Mouse (Mus musculus) neural tube, embryonic 15.5 days (tissue): ENCODE measurements around the gene Ctnna3. TPM values are rescaled to one million over a fixed set of nuclear protein-coding genes. Genes with fewer than 3 reads are reported as not detected.
"Not testable (repeated sequence)": the region's sequence is repeated elsewhere in the genome, so short reads cannot be mapped to it uniquely, and the experiment has no call there.

Experiments used
- ATAC-seq: fragments of 200-750 bp; cut with Nextera tagmentation; 2 replicates; pipeline ENCODE4 v1.8.0; 2017; ENCODE audit warnings: mild to moderate bottlenecking, moderate TSS enrichment, moderate library complexity; ENCODE audit not compliant: low FRiP score
- H3K27ac ChIP-seq: fragments of 300-500 bp; sonication (generic); replicated peaks from 2 replicates; pipeline ENCODE4 v1.5.1; 2015; ENCODE audit warnings: mild to moderate bottlenecking, inconsistent platforms
- H3K27me3 ChIP-seq: fragments of 300-500 bp; sonication (generic); replicated peaks from 2 replicates; pipeline ENCODE4 v1.6.1; 2015; ENCODE audit warnings: inconsistent platforms
- H3K36me3 ChIP-seq: fragments of 300-500 bp; sonication (generic); 2 replicates; pipeline ENCODE4 v1.6.1; 2015; ENCODE audit warnings: inconsistent platforms
- H3K4me1 ChIP-seq: fragments of 300-500 bp; sonication (generic); 2 replicates; pipeline ENCODE4 v1.6.1; 2015; ENCODE audit warnings: inconsistent platforms
- H3K4me2 ChIP-seq: fragments of 300-500 bp; sonication (generic); 2 replicates; pipeline ENCODE4 v1.6.1; 2015; ENCODE audit warnings: inconsistent platforms, mild to moderate bottlenecking, moderate library complexity
- H3K4me3 ChIP-seq: fragments of 300-500 bp; sonication (generic); replicated peaks from 2 replicates; pipeline ENCODE4 v1.5.1; 2015; ENCODE audit warnings: mild to moderate bottlenecking, inconsistent platforms
- H3K9ac ChIP-seq: fragments of 300-500 bp; sonication (generic); replicated peaks from 2 replicates; pipeline ENCODE4 v1.6.1; 2015; ENCODE audit warnings: mild to moderate bottlenecking, inconsistent platforms
- H3K9me3 ChIP-seq: fragments of 300-500 bp; sonication (generic); replicated peaks from 2 replicates; pipeline ENCODE4 v1.6.1; 2016; ENCODE audit warnings: inconsistent platforms
- WGBS: fragments of 180-500 bp; shearing (Covaris S2); methylation state at CpG from one replicate; pipeline ENCODE4 v1.1.7; 2015; ENCODE audit warnings: mixed read lengths; 5-methylcytosine and 5-hydroxymethylcytosine counted together
- polyA plus RNA-seq: library from polyadenylated mRNA; unstranded; fragments of >200 nt; fragmentation: Nextera tagmentation; extraction: Ambion mirVana; gene quantifications from 2 replicates; pipeline ENCODE4 v1.2.1, GENCODE M21; 2015

The Ctnna3 gene
- polyA plus RNA-seq, 1 experiment from 2014 or later = 9.5 TPM

GRCm38 (mm10) chr10:64181696-64182095, 751.8 kb downstream of the Ctnna3 start:
- ATAC-seq = no peak

GRCm38 (mm10) chr10:64182731-64183130, 752.8 kb downstream of the Ctnna3 start:
- H3K9ac ChIP-seq = no peak overlapping the region
- H3K36me3 ChIP-seq = no peaks in the 10 kb centered on the region
- H3K4me1 ChIP-seq = no peaks in the 10 kb centered on the region
- no peak overlapping the region for H3K27ac ChIP-seq
- no peak overlapping the region for H3K4me2 ChIP-seq
- no peak for ATAC-seq
- no peaks in the 10 kb centered on the region for H3K27me3 ChIP-seq
- 87% methylated on average over 4 of the region's 4 CpGs for WGBS
- H3K9me3 ChIP-seq = no peaks in the 10 kb centered on the region
- H3K4me3 ChIP-seq = no peak overlapping the region

More at GRCm38 (mm10) chr10:64181696-64182095, 751.8 kb downstream of the Ctnna3 start:
- H3K27ac ChIP-seq = no peak overlapping the region
- H3K4me2 ChIP-seq = no peak overlapping the region
- WGBS = 91% methylated on average over 13 of the region's 13 CpGs
- H3K9me3 ChIP-seq = no peaks in the 10 kb centered on the region
- H3K4me1 ChIP-seq = no peaks in the 10 kb centered on the region
- H3K4me3 ChIP-seq = no peak overlapping the region
- H3K36me3 ChIP-seq = no peaks in the 10 kb centered on the region
- no peak overlapping the region for H3K9ac ChIP-seq
- no peaks in the 10 kb centered on the region for H3K27me3 ChIP-seq

- H3K4me2 ChIP-seq = no peak overlapping the region
- no peak overlapping the region for H3K27ac ChIP-seq
- no peak overlapping the region for H3K4me3 ChIP-seq
- no peaks in the 10 kb centered on the region for H3K4me1 ChIP-seq
- no peak overlapping the region for H3K9ac ChIP-seq
- H3K27me3 ChIP-seq = no peaks in the 10 kb centered on the region
- WGBS = 90% methylated on average over 3 of the region's 3 CpGs
- no peaks in the 10 kb centered on the region for H3K9me3 ChIP-seq
- H3K36me3 ChIP-seq = no peaks in the 10 kb centered on the region
- no peak for ATAC-seq
Observed at GRCm38 (mm10) chr10:64188046-64188445, 758.1 kb downstream of the Ctnna3 start.

- Histone ChIP-seq H3K27ac (no peak overlapping the region), H3K4me2 (no peak overlapping the region), H3K4me1 (no peaks in the 10 kb centered on the region), H3K36me3 (no peaks in the 10 kb centered on the region), H3K27me3 (no peaks in the 10 kb centered on the region), H3K9me3 (no peaks in the 10 kb centered on the region), H3K9ac (no peak overlapping the region), H3K4me3 (no peak overlapping the region)
- no peak for ATAC-seq
- 86% methylated on average over 1 of the region's 1 CpGs for WGBS
Observed at GRCm38 (mm10) chr10:64197584-64197983, 767.7 kb downstream of the Ctnna3 start.

GRCm38 (mm10) chr10:64215632-64216031, 785.7 kb downstream of the Ctnna3 start:
- 83% methylated on average over 3 of the region's 3 CpGs for WGBS

GRCm38 (mm10) chr10:64223023-64223422, 793.1 kb downstream of the Ctnna3 start:
- 57% methylated on average over 3 of the region's 3 CpGs for WGBS

More at GRCm38 (mm10) chr10:64215632-64216031, 785.7 kb downstream of the Ctnna3 start:
- Histone ChIP-seq H3K4me2 (no peak overlapping the region), H3K27me3 (no peaks in the 10 kb centered on the region), H3K9ac (no peak overlapping the region), H3K27ac (no peak overlapping the region), H3K4me3 (no peak overlapping the region), H3K4me1 (no peaks in the 10 kb centered on the region), H3K9me3 (no peaks in the 10 kb centered on the region), H3K36me3 (no peaks in the 10 kb centered on the region)
- no peak for ATAC-seq

GRCm38 (mm10) chr10:64224007-64224406, 794.1 kb downstream of the Ctnna3 start:
- Histone ChIP-seq H3K36me3 (no peaks in the 10 kb centered on the region), H3K4me1 (no peaks in the 10 kb centered on the region), H3K4me2 (no peak overlapping the region), H3K9ac (no peak overlapping the region), H3K27me3 (no peaks in the 10 kb centered on the region), H3K9me3 (no peaks in the 10 kb centered on the region), H3K27ac (no peak overlapping the region), H3K4me3 (no peak overlapping the region)
- 93% methylated on average over 9 of the region's 9 CpGs for WGBS
- ATAC-seq = no peak

More at GRCm38 (mm10) chr10:64223023-64223422, 793.1 kb downstream of the Ctnna3 start:
- no peaks in the 10 kb centered on the region for H3K4me1 ChIP-seq
- H3K9me3 ChIP-seq = no peaks in the 10 kb centered on the region
- no peaks in the 10 kb centered on the region for H3K36me3 ChIP-seq
- no peak for ATAC-seq
- no peaks in the 10 kb centered on the region for H3K27me3 ChIP-seq
- no peak overlapping the region for H3K4me3 ChIP-seq
- no peak overlapping the region for H3K9ac ChIP-seq
- no peak overlapping the region for H3K4me2 ChIP-seq
- H3K27ac ChIP-seq = no peak overlapping the region

GRCm38 (mm10) chr10:64224424-64224823, 794.5 kb downstream of the Ctnna3 start:
- H3K36me3 ChIP-seq = no peaks in the 10 kb centered on the region
- no peak for ATAC-seq
- H3K9me3 ChIP-seq = no peaks in the 10 kb centered on the region
- H3K4me3 ChIP-seq = no peak overlapping the region
- no peak overlapping the region for H3K4me2 ChIP-seq
- WGBS = 95% methylated on average over 6 of the region's 6 CpGs
- H3K4me1 ChIP-seq = no peaks in the 10 kb centered on the region
- H3K27ac ChIP-seq = no peak overlapping the region
- H3K27me3 ChIP-seq = no peaks in the 10 kb centered on the region
- H3K9ac ChIP-seq = no peak overlapping the region

- not testable (repeated sequence) for ATAC-seq, H3K9ac ChIP-seq, H3K27ac ChIP-seq, H3K36me3 ChIP-seq, H3K4me3 ChIP-seq, H3K9me3 ChIP-seq, H3K4me2 ChIP-seq, H3K4me1 ChIP-seq, H3K27me3 ChIP-seq
Observed at GRCm38 (mm10) chr10:64225826-64226225, 795.9 kb downstream of the Ctnna3 start.

- Histone ChIP-seq H3K4me3 (no peak overlapping the region), H3K27me3 (no peaks in the 10 kb centered on the region), H3K36me3 (no peaks in the 10 kb centered on the region), H3K4me1 (no peaks in the 10 kb centered on the region), H3K9me3 (no peaks in the 10 kb centered on the region), H3K4me2 (no peak overlapping the region), H3K9ac (no peak overlapping the region), H3K27ac (no peak overlapping the region)
- ATAC-seq = no peak
- 79% methylated on average over 4 of the region's 4 CpGs for WGBS
Observed at GRCm38 (mm10) chr10:64243421-64243820, 813.5 kb downstream of the Ctnna3 start.

GRCm38 (mm10) chr10:64268156-64268555, 838.3 kb downstream of the Ctnna3 start:
- Histone ChIP-seq H3K4me2 (no peak overlapping the region), H3K9ac (no peak overlapping the region), H3K27me3 (no peaks in the 10 kb centered on the region), H3K4me3 (no peak overlapping the region), H3K36me3 (no peaks in the 10 kb centered on the region), H3K4me1 (no peaks in the 10 kb centered on the region), H3K27ac (no peak overlapping the region), H3K9me3 (no peaks in the 10 kb centered on the region)
- 84% methylated on average over 4 of the region's 4 CpGs for WGBS
- ATAC-seq = no peak

- H3K36me3 ChIP-seq = no peaks in the 10 kb centered on the region
- H3K27me3 ChIP-seq = no peaks in the 10 kb centered on the region
- H3K4me3 ChIP-seq = no peak overlapping the region
- no peaks in the 10 kb centered on the region for H3K4me1 ChIP-seq
- no peak for ATAC-seq
- H3K9ac ChIP-seq = no peak overlapping the region
- WGBS = 78% methylated on average over 1 of the region's 1 CpGs
- H3K27ac ChIP-seq = no peak overlapping the region
- H3K4me2 ChIP-seq = no peak overlapping the region
- H3K9me3 ChIP-seq = no peaks in the 10 kb centered on the region
Observed at GRCm38 (mm10) chr10:64275143-64275542, 845.2 kb downstream of the Ctnna3 start.

GRCm38 (mm10) chr10:64278836-64279235, 848.9 kb downstream of the Ctnna3 start:
- H3K27ac ChIP-seq = no peak overlapping the region
- H3K4me2 ChIP-seq = no peak overlapping the region
- no peaks in the 10 kb centered on the region for H3K27me3 ChIP-seq
- H3K36me3 ChIP-seq = no peaks in the 10 kb centered on the region
- H3K4me1 ChIP-seq = no peaks in the 10 kb centered on the region
- no peak for ATAC-seq
- no peak overlapping the region for H3K4me3 ChIP-seq
- 95% methylated on average over 2 of the region's 2 CpGs for WGBS
- H3K9me3 ChIP-seq = no peaks in the 10 kb centered on the region
- no peak overlapping the region for H3K9ac ChIP-seq
